Mouse (Mus musculus): ENCODE measurements around the gene Tbc1d23. TPM values are rescaled to one million over a fixed set of nuclear protein-coding genes. Genes with fewer than 3 reads are reported as not detected.

The Tbc1d23 gene
- polyA plus RNA-seq, 1 experiment, result 0.07 TPM

- H3K4me1 ChIP-seq (ENCODE audit: control insufficient read depth), result no peaks in the 10 kb centered on the region
- no peaks in the 10 kb centered on the region for H3K27me3 ChIP-seq (ENCODE audit: control insufficient read depth)
- no peaks in the 10 kb centered on the region for H3K36me3 ChIP-seq (ENCODE audit: control insufficient read depth)
- no peak overlapping the region for H3K4me3 ChIP-seq (replicated peaks)
- TF ChIP-seq TAL1 (IDR thresholded peaks at IDR 0.05; ENCODE audit: low read length) (no peak), GATA1 (IDR thresholded peaks at IDR 0.05; ENCODE audit: low read length) (no peak)
- no peaks in the 10 kb centered on the region; the same call in 1 of the 2 replicates for H3K9me3 ChIP-seq (ENCODE audit: control insufficient read depth, low read length)
Measured at GRCm38 (mm10) chr16:57259356-57260083, 28.2 kb upstream of the Tbc1d23 start.

- TF ChIP-seq TAL1 (IDR thresholded peaks at IDR 0.05; ENCODE audit: low read length) (no peak), GATA1 (IDR thresholded peaks at IDR 0.05; ENCODE audit: low read length) (no peak)
- no peaks in the 10 kb centered on the region for H3K9me3 ChIP-seq (ENCODE audit: control insufficient read depth, low read length)
- H3K4me1 ChIP-seq (ENCODE audit: control insufficient read depth), result no peaks in the 10 kb centered on the region
- no peaks in the 10 kb centered on the region for H3K36me3 ChIP-seq (ENCODE audit: control insufficient read depth)
- no peaks in the 10 kb centered on the region for H3K27me3 ChIP-seq (ENCODE audit: control insufficient read depth)
- H3K4me3 ChIP-seq (replicated peaks), result no peak overlapping the region
Measured at GRCm38 (mm10) chr16:57251589-57252421, 20.5 kb upstream of the Tbc1d23 start.

- H3K4me1 ChIP-seq (ENCODE audit: control insufficient read depth), result no peaks in the 10 kb centered on the region
- no peaks in the 10 kb centered on the region for H3K36me3 ChIP-seq (ENCODE audit: control insufficient read depth)
- TF ChIP-seq TAL1 (IDR thresholded peaks at IDR 0.05; ENCODE audit: low read length), result no peak
- no peak for TF ChIP-seq GATA1 (IDR thresholded peaks at IDR 0.05; ENCODE audit: low read length)
- H3K9me3 ChIP-seq (ENCODE audit: control insufficient read depth, low read length), result no peaks in the 10 kb centered on the region
- H3K4me3 ChIP-seq (replicated peaks), result no peak overlapping the region
- no peaks in the 10 kb centered on the region for H3K27me3 ChIP-seq (ENCODE audit: control insufficient read depth)
Measured at GRCm38 (mm10) chr16:57250991-57251390, 19.7 kb upstream of the Tbc1d23 start.

- Histone ChIP-seq H3K36me3 (ENCODE audit: control insufficient read depth) (no peaks in the 10 kb centered on the region), H3K9me3 (ENCODE audit: control insufficient read depth, low read length) (no peaks in the 10 kb centered on the region), H3K4me3 (replicated peaks) (no peak overlapping the region), H3K4me1 (ENCODE audit: control insufficient read depth) (no peaks in the 10 kb centered on the region), H3K27me3 (ENCODE audit: control insufficient read depth) (no peaks in the 10 kb centered on the region)
- TF ChIP-seq TAL1 (IDR thresholded peaks at IDR 0.05; ENCODE audit: low read length) (no peak), GATA1 (IDR thresholded peaks at IDR 0.05; ENCODE audit: low read length) (no peak)
Measured at GRCm38 (mm10) chr16:57247464-57247863, 16.2 kb upstream of the Tbc1d23 start.

GRCm38 (mm10) chr16:57246596-57246995 lies 15.3 kb upstream of the Tbc1d23 start:
- TF ChIP-seq GATA1 (IDR thresholded peaks at IDR 0.05; ENCODE audit: low read length), result no peak
- no peak for TF ChIP-seq TAL1 (IDR thresholded peaks at IDR 0.05; ENCODE audit: low read length)
- Histone ChIP-seq H3K4me3 (replicated peaks) (no peak overlapping the region), H3K4me1 (ENCODE audit: control insufficient read depth) (no peaks in the 10 kb centered on the region), H3K36me3 (ENCODE audit: control insufficient read depth) (no peaks in the 10 kb centered on the region), H3K27me3 (ENCODE audit: control insufficient read depth) (no peaks in the 10 kb centered on the region), H3K9me3 (ENCODE audit: control insufficient read depth, low read length) (no peaks in the 10 kb centered on the region)

GRCm38 (mm10) chr16:57243858-57244248 lies 12.5 kb upstream of the Tbc1d23 start:
- TF ChIP-seq TAL1 (IDR thresholded peaks at IDR 0.05; ENCODE audit: low read length) (no peak), GATA1 (IDR thresholded peaks at IDR 0.05; ENCODE audit: low read length) (no peak)
- Histone ChIP-seq H3K9me3 (ENCODE audit: control insufficient read depth, low read length) (no peaks in the 10 kb centered on the region), H3K36me3 (ENCODE audit: control insufficient read depth) (no peaks in the 10 kb centered on the region), H3K4me1 (ENCODE audit: control insufficient read depth) (no peaks in the 10 kb centered on the region), H3K27me3 (ENCODE audit: control insufficient read depth) (no peaks in the 10 kb centered on the region), H3K4me3 (replicated peaks) (no peak overlapping the region)

- H3K4me1 ChIP-seq (ENCODE audit: control insufficient read depth), result no peaks in the 10 kb centered on the region
- no peaks in the 10 kb centered on the region for H3K9me3 ChIP-seq (ENCODE audit: control insufficient read depth, low read length)
- no peak for TF ChIP-seq GATA1 (IDR thresholded peaks at IDR 0.05; ENCODE audit: low read length)
- no peak for TF ChIP-seq TAL1 (IDR thresholded peaks at IDR 0.05; ENCODE audit: low read length)
- H3K27me3 ChIP-seq (ENCODE audit: control insufficient read depth), result no peaks in the 10 kb centered on the region
- no peaks in the 10 kb centered on the region for H3K36me3 ChIP-seq (ENCODE audit: control insufficient read depth)
- no peak overlapping the region for H3K4me3 ChIP-seq (replicated peaks)
Measured at GRCm38 (mm10) chr16:57243205-57243857, 12.0 kb upstream of the Tbc1d23 start.

- TF ChIP-seq GATA1 (IDR thresholded peaks at IDR 0.05; ENCODE audit: low read length) (no peak), TAL1 (IDR thresholded peaks at IDR 0.05; ENCODE audit: low read length) (no peak)
- Histone ChIP-seq H3K36me3 (ENCODE audit: control insufficient read depth) (no peaks in the 10 kb centered on the region), H3K4me3 (replicated peaks) (no peak overlapping the region), H3K27me3 (ENCODE audit: control insufficient read depth) (no peaks in the 10 kb centered on the region), H3K9me3 (ENCODE audit: control insufficient read depth, low read length) (no peaks in the 10 kb centered on the region), H3K4me1 (ENCODE audit: control insufficient read depth) (no peaks in the 10 kb centered on the region)
Measured at GRCm38 (mm10) chr16:57242857-57243204, 11.5 kb upstream of the Tbc1d23 start.

Data from erythroblast, embryonic 14.5 days (primary cell).